Mouse (Mus musculus) embryonic facial prominence, embryonic 10.5 days (tissue): Measurements from ENCODE around the gene Apba2. TPM values are rescaled to one million over a fixed set of nuclear protein-coding genes. Genes with fewer than 3 reads are reported as not detected.

Experiments used
- DNase-seq: peaks from one replicate; pipeline ENCODE4 v3.0.0-alpha.2; 2017; ENCODE audit warnings: low spot score
- H3K27ac ChIP-seq: fragments of 300-500 bp; sonication (generic); replicated peaks from 2 replicates; pipeline ENCODE4 v1.5.1; 2016; ENCODE audit warnings: mild to moderate bottlenecking
- H3K27me3 ChIP-seq: fragments of 300-500 bp; sonication (generic); replicated peaks from 2 replicates; pipeline ENCODE4 v1.6.1; 2016; ENCODE audit warnings: low read depth, mild to moderate bottlenecking; ENCODE audit not compliant: poor library complexity, severe bottlenecking
- H3K36me3 ChIP-seq: fragments of 300-500 bp; sonication (generic); replicated peaks from 2 replicates; pipeline ENCODE4 v1.6.1; 2016; ENCODE audit warnings: mild to moderate bottlenecking, moderate library complexity
- H3K4me1 ChIP-seq: fragments of 300-500 bp; sonication (generic); 2 replicates; pipeline ENCODE4 v1.6.1; 2016
- H3K4me3 ChIP-seq: fragments of 300-500 bp; sonication (generic); 2 replicates; pipeline ENCODE4 v1.5.1; 2016; ENCODE audit warnings: mild to moderate bottlenecking, moderate library complexity
- H3K9me3 ChIP-seq: fragments of 300-500 bp; sonication (generic); 2 replicates; pipeline ENCODE4 v1.6.1; 2016; ENCODE audit warnings: mild to moderate bottlenecking
- WGBS: fragments of 180-500 bp; shearing (Covaris S2); methylation state at CpG from one replicate; pipeline ENCODE4 v1.1.7; 2016; 5-methylcytosine and 5-hydroxymethylcytosine counted together
- polyA plus RNA-seq: library from polyadenylated mRNA; unstranded; fragments of >200 nt; fragmentation: Nextera tagmentation; extraction: Ambion mirVana; gene quantifications from 2 replicates; pipeline ENCODE4 v1.2.1, GENCODE M21; 2016

The Apba2 gene
- polyA plus RNA-seq, 1 experiment from 2014 or later, result 20.7 TPM

- Histone ChIP-seq H3K9me3 (no peaks in the 10 kb centered on the region), H3K27ac (no peak overlapping the region), H3K27me3 (no peaks in the 10 kb centered on the region), H3K4me1 (peaks cover 11% of the 10 kb centered on the region), H3K4me3 (no peak overlapping the region), H3K36me3 (no peaks in the 10 kb centered on the region)
- DNase-seq, result no peak
- WGBS, result 63% methylated on average over 4 of the region's 4 CpGs
These were observed 78.4 kb downstream of the Apba2 start for GRCm38 (mm10) chr7:64579887-64580286.

- no peaks in the 10 kb centered on the region for H3K9me3 ChIP-seq
- H3K36me3 ChIP-seq, result no peaks in the 10 kb centered on the region
- no peaks in the 10 kb centered on the region for H3K27me3 ChIP-seq
- DNase-seq, result no peak
- no peak overlapping the region for H3K27ac ChIP-seq
- WGBS, result 86% methylated on average over 4 of the region's 4 CpGs
- no peak overlapping the region for H3K4me3 ChIP-seq
- H3K4me1 ChIP-seq, result peaks cover 11% of the 10 kb centered on the region
These were observed 78.8 kb downstream of the Apba2 start for GRCm38 (mm10) chr7:64580293-64580692.

- Histone ChIP-seq H3K27ac (no peak overlapping the region), H3K9me3 (no peaks in the 10 kb centered on the region), H3K4me1 (peaks cover 11% of the 10 kb centered on the region), H3K27me3 (no peaks in the 10 kb centered on the region), H3K4me3 (no peak overlapping the region), H3K36me3 (no peaks in the 10 kb centered on the region)
- 80% methylated on average over 8 of the region's 8 CpGs for WGBS
- no peak for DNase-seq
These were observed 80.9 kb downstream of the Apba2 start for GRCm38 (mm10) chr7:64582358-64582757.

- no peaks in the 10 kb centered on the region for H3K9me3 ChIP-seq
- DNase-seq, result no peak
- WGBS, result 92% methylated on average over 6 of the region's 6 CpGs
- H3K4me3 ChIP-seq, result no peak overlapping the region
- no peaks in the 10 kb centered on the region for H3K27me3 ChIP-seq
- H3K27ac ChIP-seq, result no peak overlapping the region
- H3K4me1 ChIP-seq, result peaks cover 11% of the 10 kb centered on the region
- no peaks in the 10 kb centered on the region for H3K36me3 ChIP-seq
These were observed 82.2 kb downstream of the Apba2 start for GRCm38 (mm10) chr7:64583670-64584121.

GRCm38 (mm10) chr7:64586133-64586532, 84.6 kb downstream of the Apba2 start:
- no peak overlapping the region for H3K4me3 ChIP-seq
- H3K27ac ChIP-seq, result no peak overlapping the region
- no peaks in the 10 kb centered on the region for H3K9me3 ChIP-seq
- no peak for DNase-seq
- H3K36me3 ChIP-seq, result no peaks in the 10 kb centered on the region
- H3K4me1 ChIP-seq, result no peaks in the 10 kb centered on the region
- no peaks in the 10 kb centered on the region for H3K27me3 ChIP-seq
- WGBS, result 89% methylated on average over 4 of the region's 4 CpGs

GRCm38 (mm10) chr7:64586571-64586970, 85.1 kb downstream of the Apba2 start:
- Histone ChIP-seq H3K27me3 (no peaks in the 10 kb centered on the region), H3K27ac (no peak overlapping the region), H3K36me3 (no peaks in the 10 kb centered on the region), H3K4me3 (no peak overlapping the region), H3K9me3 (no peaks in the 10 kb centered on the region), H3K4me1 (no peaks in the 10 kb centered on the region)
- 94% methylated on average over 3 of the region's 3 CpGs for WGBS
- no peak for DNase-seq

- H3K4me1 ChIP-seq, result no peaks in the 10 kb centered on the region
- H3K9me3 ChIP-seq, result no peaks in the 10 kb centered on the region
- H3K27me3 ChIP-seq, result no peaks in the 10 kb centered on the region
- H3K36me3 ChIP-seq, result no peaks in the 10 kb centered on the region
- no peak overlapping the region for H3K27ac ChIP-seq
- no peak overlapping the region for H3K4me3 ChIP-seq
- 80% methylated on average over 11 of the region's 11 CpGs for WGBS
- DNase-seq, result no peak
These were observed 87.3 kb downstream of the Apba2 start for GRCm38 (mm10) chr7:64588636-64589389.

- H3K27ac ChIP-seq, result no peak overlapping the region
- H3K4me3 ChIP-seq, result no peak overlapping the region
- no peaks in the 10 kb centered on the region for H3K36me3 ChIP-seq
- H3K9me3 ChIP-seq, result no peaks in the 10 kb centered on the region
- H3K4me1 ChIP-seq, result no peaks in the 10 kb centered on the region
- H3K27me3 ChIP-seq, result no peaks in the 10 kb centered on the region
- WGBS, result 72% methylated on average over 6 of the region's 6 CpGs
- DNase-seq, result peak; percentile 31
These were observed 93.8 kb downstream of the Apba2 start for GRCm38 (mm10) chr7:64595256-64595655.

- Histone ChIP-seq H3K27ac (no peak overlapping the region), H3K4me3 (no peak overlapping the region), H3K9me3 (no peaks in the 10 kb centered on the region), H3K27me3 (no peaks in the 10 kb centered on the region), H3K36me3 (no peaks in the 10 kb centered on the region), H3K4me1 (no peaks in the 10 kb centered on the region)
- DNase-seq, result no peak
- 63% methylated on average over 9 of the region's 9 CpGs for WGBS
These were observed 95.1 kb downstream of the Apba2 start for GRCm38 (mm10) chr7:64596652-64597051.

- no peak overlapping the region for H3K4me3 ChIP-seq
- 80% methylated on average over 3 of the region's 3 CpGs for WGBS
- no peak overlapping the region for H3K27ac ChIP-seq
- H3K4me1 ChIP-seq, result no peaks in the 10 kb centered on the region
- H3K27me3 ChIP-seq, result no peaks in the 10 kb centered on the region
- DNase-seq, result no peak
- peaks cover 4% of the 10 kb centered on the region; the same call in 1 of the 2 replicates for H3K9me3 ChIP-seq
- no peaks in the 10 kb centered on the region for H3K36me3 ChIP-seq
These were observed 108.4 kb downstream of the Apba2 start for GRCm38 (mm10) chr7:64609866-64610265.

GRCm38 (mm10) chr7:64610875-64611274, 109.4 kb downstream of the Apba2 start:
- Histone ChIP-seq H3K27ac (no peak overlapping the region), H3K27me3 (no peaks in the 10 kb centered on the region), H3K4me1 (no peaks in the 10 kb centered on the region), H3K36me3 (no peaks in the 10 kb centered on the region), H3K4me3 (no peak overlapping the region), H3K9me3 (peaks cover 4% of the 10 kb centered on the region; the same call in 1 of the 2 replicates)
- WGBS, result 67% methylated on average over 4 of the region's 4 CpGs
- peak; percentile 15 for DNase-seq

- no peaks in the 10 kb centered on the region for H3K9me3 ChIP-seq
- DNase-seq, result no peak
- no peak overlapping the region for H3K27ac ChIP-seq
- 93% methylated on average over 4 of the region's 4 CpGs for WGBS
- peaks cover 3% of the 10 kb centered on the region; the same call in 1 of the 2 replicates for H3K4me1 ChIP-seq
- no peaks in the 10 kb centered on the region for H3K27me3 ChIP-seq
- H3K36me3 ChIP-seq, result no peaks in the 10 kb centered on the region
- H3K4me3 ChIP-seq, result no peak overlapping the region
These were observed 117.8 kb downstream of the Apba2 start for GRCm38 (mm10) chr7:64619261-64619660.

GRCm38 (mm10) chr7:64626494-64626893, 125.0 kb downstream of the Apba2 start:
- no peaks in the 10 kb centered on the region for H3K27me3 ChIP-seq
- no peak overlapping the region for H3K4me3 ChIP-seq
- 88% methylated on average over 8 of the region's 8 CpGs for WGBS
- H3K36me3 ChIP-seq, result no peaks in the 10 kb centered on the region
- no peak overlapping the region for H3K27ac ChIP-seq
- peaks cover 10% of the 10 kb centered on the region for H3K4me1 ChIP-seq
- no peaks in the 10 kb centered on the region for H3K9me3 ChIP-seq
- DNase-seq, result no peak
